Mouse (Mus musculus) kidney, adult 11 months (tissue): ENCODE results near the gene Zbp1.

ENCODE experiments used
- DNase-seq: peaks from one replicate; pipeline ENCODE4 v3.0.0; 2022

Gene Zbp1

DNA sequence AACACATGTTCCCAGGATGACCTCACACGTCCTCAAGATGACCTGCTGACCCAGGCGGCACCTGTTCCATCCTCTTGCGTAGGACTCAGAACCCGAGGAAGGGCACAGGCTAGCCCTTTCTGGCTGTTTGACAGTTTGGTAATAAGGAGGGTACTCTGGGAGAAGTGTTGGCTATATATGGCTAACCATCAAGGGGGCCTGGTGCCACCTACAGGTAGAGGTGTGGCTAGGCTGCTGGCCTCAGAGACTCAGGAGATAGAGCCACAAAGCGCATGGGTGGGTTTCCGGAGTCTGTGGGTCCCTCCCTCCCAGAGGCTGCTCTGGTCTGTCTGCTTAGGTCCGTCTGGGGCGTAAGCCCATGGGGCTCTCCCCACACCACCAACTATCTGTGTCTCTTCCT lies 28.0 kb upstream of the Zbp1 start:
- no peak for DNase-seq

GRCm38 (mm10) chr2:173245258-173245657 lies 26.5 kb upstream of the Zbp1 start:
- DNase-seq = no peak

DNA sequence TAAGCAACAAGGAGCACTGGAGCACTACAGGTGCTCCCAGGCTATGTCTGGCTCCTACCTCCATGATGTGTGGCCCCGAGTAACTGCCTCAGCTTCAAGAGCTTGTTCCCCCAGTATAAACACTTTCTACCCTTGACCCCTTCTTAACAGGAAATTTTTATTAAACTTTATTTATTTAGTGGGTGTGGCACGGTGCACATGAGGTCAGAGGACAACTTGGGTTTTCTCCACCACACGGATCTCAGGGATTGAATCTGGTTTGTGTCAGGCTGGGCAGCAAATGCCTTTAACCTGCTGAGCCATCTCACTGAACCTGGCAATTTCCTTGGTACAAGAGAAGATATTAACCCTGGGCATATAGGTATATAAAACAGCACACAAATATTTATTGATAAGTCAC lies 25.4 kb upstream of the Zbp1 start:
- DNase-seq = no peak

- no peak for DNase-seq
Observed at GRCm38 (mm10) chr2:173243616-173244015, 24.9 kb upstream of the Zbp1 start.

GRCm38 (mm10) chr2:173242874-173243273 lies 24.2 kb upstream of the Zbp1 start:
- no peak for DNase-seq

GRCm38 (mm10) chr2:173240738-173241137 lies 22.0 kb upstream of the Zbp1 start:
- DNase-seq = no peak

DNA sequence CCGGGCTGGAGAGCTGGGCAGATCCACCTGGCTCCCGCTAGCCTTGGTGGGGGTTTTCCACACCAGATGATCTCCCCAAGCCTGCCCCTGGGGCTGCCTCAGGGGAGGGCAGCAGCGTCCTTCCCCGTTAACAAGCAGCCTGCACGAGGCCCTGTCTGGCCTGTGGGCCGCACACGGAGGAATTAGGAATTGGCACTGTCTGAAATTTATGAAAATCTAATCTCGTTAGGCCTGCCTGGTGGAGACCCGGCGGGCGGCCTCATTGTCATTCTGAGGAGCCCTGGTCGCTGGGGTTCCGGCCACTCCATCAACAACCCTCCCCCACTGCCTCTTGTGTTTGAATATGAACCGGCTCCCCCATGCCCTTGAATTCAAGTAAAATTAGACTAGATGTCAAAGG lies 19.8 kb upstream of the Zbp1 start:
- no peak for DNase-seq

DNA sequence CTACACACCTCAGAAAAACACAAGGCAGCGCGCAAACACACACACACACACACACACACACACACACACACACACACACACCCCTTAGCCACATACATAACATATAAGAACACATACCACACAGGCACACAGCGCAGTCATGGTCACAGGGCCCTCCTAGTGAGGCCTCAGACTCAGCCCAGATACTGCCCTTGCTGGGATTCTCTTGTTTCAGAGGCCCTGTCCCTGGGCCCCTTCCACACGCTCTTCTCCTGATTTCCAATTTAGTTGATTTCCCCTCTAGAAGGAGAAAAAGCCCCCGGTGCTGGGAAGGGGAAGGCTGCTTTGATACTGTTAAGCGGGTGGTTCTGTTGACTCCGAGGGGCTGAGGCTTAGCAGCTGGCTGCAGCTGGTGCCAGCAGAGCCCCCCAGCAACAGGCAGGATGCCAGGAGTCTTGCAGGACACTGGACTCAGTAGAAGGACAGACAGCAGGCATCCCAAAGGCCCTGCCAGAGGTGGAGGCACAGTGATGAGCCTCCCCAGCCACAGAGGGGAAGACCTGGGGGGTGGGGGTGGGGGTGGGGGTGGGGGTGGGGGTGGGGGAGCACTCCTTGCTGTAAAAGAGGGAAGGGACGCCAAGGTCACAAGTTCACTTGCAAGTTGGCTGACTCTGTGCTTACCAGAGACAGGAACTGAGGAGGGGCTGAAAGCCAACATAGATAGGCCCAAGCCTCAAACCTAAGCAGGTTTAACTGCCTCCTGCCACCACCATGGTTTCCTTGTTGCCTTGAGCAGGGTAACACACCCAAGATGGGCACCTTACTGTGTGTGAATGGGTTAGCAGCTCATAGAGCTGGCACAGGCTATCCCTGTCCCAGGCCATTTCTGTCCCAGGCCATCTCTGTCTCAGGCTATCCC lies 17.0 kb upstream of the Zbp1 start:
- no peak for DNase-seq

DNA sequence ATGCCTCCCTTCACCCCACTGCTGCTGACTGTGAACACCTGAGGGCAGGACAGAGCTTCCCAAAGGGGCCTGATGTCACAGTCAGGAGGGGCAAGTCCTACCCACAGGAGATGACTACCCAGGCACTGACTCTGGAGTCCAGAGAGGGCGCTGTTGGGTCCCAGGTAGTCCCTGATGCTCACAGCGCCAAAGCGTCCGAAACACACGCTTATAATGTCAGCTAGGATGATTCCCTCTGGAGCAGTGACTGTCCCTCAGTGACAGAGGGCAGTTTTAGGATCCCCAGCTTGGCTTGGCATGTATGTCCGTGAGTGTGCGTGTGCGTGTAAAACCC lies 14.0 kb upstream of the Zbp1 start:
- DNase-seq = no peak

GRCm38 (mm10) chr2:173232065-173232765 lies 13.5 kb upstream of the Zbp1 start:
- DNase-seq = no peak

GRCm38 (mm10) chr2:173229578-173230224 lies 11.0 kb upstream of the Zbp1 start:
- DNase-seq = peak; percentile 83

GRCm38 (mm10) chr2:173228567-173228966 lies 9.8 kb upstream of the Zbp1 start:
- no peak for DNase-seq

DNA sequence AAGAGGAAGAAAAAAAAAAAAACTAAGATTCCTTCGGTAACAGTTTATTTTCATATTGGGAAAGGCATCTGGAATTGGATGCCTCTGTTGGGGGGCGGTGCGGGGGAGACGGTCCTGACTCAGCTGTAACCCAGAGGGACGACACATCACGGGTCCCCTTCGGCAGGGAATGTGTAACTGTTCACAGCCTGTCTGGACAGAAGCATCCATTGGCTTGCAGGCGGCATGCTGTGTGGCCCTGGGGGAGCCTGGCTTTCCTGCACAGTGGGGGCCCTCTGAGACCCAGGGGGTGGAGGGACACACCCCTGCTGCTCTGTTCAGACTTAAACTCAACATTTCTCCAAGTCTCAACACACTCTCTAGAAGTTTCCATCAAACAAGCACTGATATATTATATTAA lies 8.1 kb upstream of the Zbp1 start:
- DNase-seq = no peak

GRCm38 (mm10) chr2:173225906-173226305 lies 7.2 kb upstream of the Zbp1 start:
- DNase-seq = no peak

GRCm38 (mm10) chr2:173224832-173225231 lies 6.1 kb upstream of the Zbp1 start:
- no peak for DNase-seq

GRCm38 (mm10) chr2:173224097-173224496 lies 5.4 kb upstream of the Zbp1 start:
- DNase-seq = no peak

DNA sequence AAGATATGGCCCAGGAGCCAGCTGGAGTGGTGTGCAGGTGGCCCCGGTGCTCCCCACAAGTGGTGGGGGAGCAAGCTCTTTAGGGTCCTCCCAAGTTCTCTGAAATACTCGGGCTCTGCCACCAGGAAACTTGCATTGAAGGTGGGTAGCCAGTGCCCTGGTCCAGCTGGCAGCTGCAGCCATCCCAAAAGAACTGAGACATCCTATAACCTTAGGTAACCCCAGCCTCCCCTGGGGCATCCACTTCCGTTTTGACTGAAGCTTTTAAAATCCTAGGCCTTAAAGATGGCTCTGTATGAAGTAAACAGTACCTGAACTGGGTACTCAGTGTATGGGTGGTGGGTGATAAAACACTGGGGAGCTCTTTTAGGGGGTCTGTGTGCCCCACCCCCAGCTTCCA lies 4.8 kb upstream of the Zbp1 start:
- no peak for DNase-seq

DNA sequence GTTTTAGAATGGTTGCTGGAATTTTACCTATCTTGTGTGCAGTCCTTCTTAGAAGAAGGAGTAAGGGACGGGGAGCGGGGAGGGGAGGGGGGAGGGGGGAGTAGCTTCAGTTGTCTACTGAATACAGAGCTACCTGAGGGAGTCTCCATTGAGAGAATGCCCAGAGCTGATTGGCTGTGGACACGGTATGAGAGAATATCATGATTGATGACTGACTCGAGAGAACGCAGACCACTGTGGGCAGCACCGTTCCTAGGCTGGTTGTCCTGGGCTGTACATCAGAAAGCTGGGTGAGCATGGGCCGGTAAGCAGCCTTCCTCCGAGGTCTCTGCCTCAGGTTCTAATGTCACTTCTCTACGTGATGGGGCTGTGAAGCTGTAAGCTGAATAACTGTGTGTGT lies 2.0 kb upstream of the Zbp1 start:
- no peak for DNase-seq

GRCm38 (mm10) chr2:173219256-173219954 lies 682 bp upstream of the Zbp1 start:
- no peak for DNase-seq

- no peak for DNase-seq
Observed at GRCm38 (mm10) chr2:173217763-173218258, 912 bp downstream of the Zbp1 start.

DNA sequence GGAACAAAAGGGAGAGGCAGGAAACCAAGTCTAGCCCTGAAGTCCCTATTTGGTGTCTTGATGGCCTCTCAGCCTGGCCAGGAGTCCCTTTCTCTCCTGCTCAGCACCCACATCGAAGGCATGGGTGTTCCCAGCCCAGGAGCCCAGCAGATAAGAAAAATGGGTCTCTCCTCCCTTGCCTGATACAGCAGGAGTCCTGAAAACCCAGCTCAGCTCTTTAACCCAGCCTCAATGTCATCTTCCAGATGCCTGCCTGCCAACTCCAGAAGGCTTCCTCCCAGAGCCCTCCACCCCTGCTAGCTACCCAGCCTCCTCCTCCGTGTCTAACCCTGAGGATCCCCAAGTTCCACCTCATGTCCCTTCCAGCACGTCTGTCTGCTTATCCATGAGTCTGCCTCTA lies 1.5 kb downstream of the Zbp1 start:
- DNase-seq = no peak

- no peak for DNase-seq
Observed at GRCm38 (mm10) chr2:173216840-173217239, 1.9 kb downstream of the Zbp1 start.

DNA sequence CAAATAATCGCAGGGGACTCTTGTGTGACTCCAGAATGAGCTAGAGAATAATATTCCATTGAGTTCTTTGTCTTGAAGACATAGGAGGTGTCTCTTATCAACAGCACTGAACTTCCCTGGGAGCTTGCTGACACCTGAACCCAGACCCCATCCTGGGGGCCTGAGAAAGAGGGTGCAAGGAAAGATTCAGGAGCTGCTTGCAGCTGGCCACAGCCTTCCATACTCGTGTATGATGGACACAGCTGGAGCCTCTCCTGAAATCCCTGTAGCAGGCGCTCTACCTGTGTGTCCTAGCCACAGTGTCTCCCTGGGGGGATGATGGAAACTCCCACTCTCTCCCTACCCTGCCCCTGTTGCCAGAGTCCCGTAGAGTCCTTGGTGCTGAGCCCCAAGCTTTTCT lies 6.5 kb downstream of the Zbp1 start:
- no peak for DNase-seq
